Mouse (Mus musculus) megakaryocyte, embryonic 14.5 days (primary cell): Measurements from ENCODE around the gene Bsg.

Experiments
- FLI1 ChIP-seq: IDR thresholded peaks from 2 replicates; pipeline ENCODE4 v1.6.1; 2012; ENCODE audit warnings: low read length, inconsistent platforms, mixed read lengths
- GATA1 ChIP-seq: IDR thresholded peaks from 3 replicates; pipeline ENCODE4 v1.6.1; 2012; ENCODE audit warnings: mixed read lengths, low read length, inconsistent platforms, borderline replicate concordance

GRCm38 (mm10) chr10:79693580-79694378 lies 10.5 kb upstream of the Bsg start:
- no peak for TF ChIP-seq GATA1
- TF ChIP-seq FLI1 = no peak
